Mouse (Mus musculus) ES-E14 (cell line): Measurements from ENCODE around the gene Nlrp6.

ENCODE experiments used
- MAFK ChIP-seq: IDR thresholded peaks from 2 replicates; pipeline ENCODE4 v1.6.1; 2014; ENCODE audit warnings: mild to moderate bottlenecking, low read depth, low read length, inconsistent platforms; ENCODE audit not compliant: insufficient read depth
- ZC3H11A ChIP-seq: IDR thresholded peaks from 2 replicates; pipeline ENCODE4 v1.6.1; 2012; ENCODE audit warnings: low read depth, mild to moderate bottlenecking, inconsistent platforms, low read length, borderline replicate concordance
- ZNF384 ChIP-seq: IDR thresholded peaks from 2 replicates; pipeline ENCODE4 v1.6.1; 2012; ENCODE audit warnings: low read depth, low read length, inconsistent platforms

DNA sequence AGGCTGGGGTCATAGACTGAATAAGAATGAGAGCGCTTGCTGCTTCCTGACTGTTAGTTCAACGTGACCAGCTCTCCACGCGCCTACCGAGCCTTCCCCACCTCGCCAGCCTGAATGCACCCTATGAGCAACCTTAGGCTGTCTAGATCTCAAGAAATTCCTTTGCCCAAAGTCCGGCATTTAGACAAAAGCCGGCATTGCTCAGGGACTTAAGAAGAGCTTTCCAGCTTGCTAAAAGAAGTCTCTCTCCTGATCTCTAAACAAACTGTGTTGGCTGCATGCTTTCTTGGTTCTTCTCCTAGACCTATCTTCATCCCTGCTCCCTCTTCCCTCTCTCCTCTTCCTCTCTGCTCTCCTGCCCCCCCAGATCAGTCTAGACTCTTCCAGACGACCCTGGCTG lies 54.2 kb downstream of the Nlrp6 start:
- TF ChIP-seq MAFK, result no peak
- TF ChIP-seq ZNF384, result no peak
- no peak for TF ChIP-seq ZC3H11A
